Mouse (Mus musculus) embryonic fibroblast, embryonic 13.5 days (primary cell): ENCODE results near the gene Fhad1. TPM values are rescaled to one million over a fixed set of nuclear protein-coding genes. Genes with fewer than 3 reads are reported as not detected.

Source experiments
- H3K27ac ChIP-seq: 2 replicates; pipeline ENCODE4 v1.5.1; 2012; ENCODE audit warnings: low read length, control low read depth, inconsistent platforms; ENCODE audit not compliant: insufficient read depth
- H3K4me1 ChIP-seq: 2 replicates; pipeline ENCODE4 v1.6.1; 2011; ENCODE audit warnings: low read length; ENCODE audit not compliant: control insufficient read depth, insufficient read depth
- H3K4me3 ChIP-seq: 2 replicates; pipeline ENCODE4 v1.5.1; 2011; ENCODE audit warnings: mild to moderate bottlenecking, control low read depth, low read length; ENCODE audit not compliant: insufficient read depth
- CTCF ChIP-seq: IDR thresholded peaks from 2 replicates; pipeline ENCODE4 v1.5.1; 2011; ENCODE audit warnings: mild to moderate bottlenecking, control low read depth, low read length, moderate library complexity, borderline replicate concordance; ENCODE audit not compliant: insufficient read depth
- POLR2A ChIP-seq: IDR thresholded peaks from 2 replicates; pipeline ENCODE4 v1.6.1; 2011; ENCODE audit warnings: low read depth, mild to moderate bottlenecking, control low read depth, low read length, moderate library complexity
- polyA plus RNA-seq: library from polyadenylated mRNA; stranded (reverse); fragments of >200 nt; gene quantifications from 2 replicates; pipeline ENCODE4 v1.2.4, GENCODE M21; 2011; ENCODE audit warnings: low read depth; ENCODE audit not compliant: missing spikeins, insufficient read length

The Fhad1 gene
- polyA plus RNA-seq, 1 experiment: not detected

DNA sequence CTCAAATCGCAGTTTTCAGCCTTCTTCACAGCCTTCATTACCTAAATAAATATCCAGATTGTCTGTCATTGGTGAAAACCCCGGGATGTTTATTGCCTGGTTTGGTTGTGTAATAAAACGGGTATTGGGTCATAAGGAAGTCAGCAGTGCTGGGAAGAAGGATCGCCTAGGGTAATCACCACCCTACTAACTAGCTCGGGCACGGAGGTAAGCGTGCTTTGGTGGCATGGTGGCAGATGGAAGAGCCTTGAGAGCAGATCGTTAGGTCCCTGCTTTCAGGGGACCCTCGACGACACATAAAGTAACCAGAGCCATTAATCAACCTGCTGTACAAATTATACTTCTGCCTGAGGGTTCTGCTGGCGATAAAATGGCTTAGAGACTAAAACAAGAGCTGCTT is 36.3 kb downstream of the Fhad1 start:
- H3K4me3 ChIP-seq: no peak overlapping the region
- H3K27ac ChIP-seq: no peak overlapping the region
- H3K4me1 ChIP-seq: no peaks in the 10 kb centered on the region
- TF ChIP-seq POLR2A: no peak

DNA sequence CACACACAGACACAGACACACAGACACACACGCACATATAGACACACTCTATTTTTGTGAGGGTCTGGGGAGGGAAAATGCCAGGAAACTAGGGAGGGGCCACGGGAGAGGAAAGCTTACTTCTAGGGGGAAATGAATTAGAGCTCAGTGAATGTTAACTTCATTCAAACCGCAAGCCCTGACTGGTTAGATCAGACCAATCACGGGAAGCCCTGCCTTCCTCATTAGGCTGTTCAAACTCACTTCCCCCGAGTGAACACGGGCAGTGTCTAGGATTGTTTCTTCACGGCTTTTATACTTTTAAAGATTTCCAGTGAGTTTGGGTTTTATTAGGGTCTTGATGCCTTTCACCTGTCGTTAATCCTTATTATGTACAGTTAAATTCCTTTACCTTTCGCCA is 37.5 kb downstream of the Fhad1 start:
- Histone ChIP-seq H3K4me1 (no peaks in the 10 kb centered on the region), H3K27ac (no peak overlapping the region)
- TF ChIP-seq CTCF: no peak
- no peak for TF ChIP-seq POLR2A

DNA sequence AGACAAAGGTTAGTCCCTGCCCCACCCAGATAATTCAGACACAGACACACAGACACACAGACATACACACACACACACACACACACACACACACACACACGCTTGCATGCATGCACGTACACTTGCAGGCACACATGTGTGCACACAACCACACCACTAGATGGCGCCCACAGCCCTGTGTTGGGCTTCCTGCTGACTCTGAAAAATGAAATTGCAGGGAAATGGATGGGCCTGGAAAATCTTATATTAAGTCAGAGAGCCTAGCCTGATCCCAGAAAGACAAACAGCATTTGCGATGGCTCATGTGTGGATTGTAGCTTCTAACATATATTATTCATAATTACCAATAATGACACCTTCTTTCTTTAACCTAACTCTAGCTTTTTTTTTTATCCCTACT is 38.7 kb downstream of the Fhad1 start:
- TF ChIP-seq CTCF: peak; percentile 95
- no peak for TF ChIP-seq POLR2A
- Histone ChIP-seq H3K4me1 (no peaks in the 10 kb centered on the region), H3K27ac (no peak overlapping the region), H3K4me3 (no peak overlapping the region)

More for the DNA sequence above, 37.5 kb downstream of the Fhad1 start:
- H3K4me3 ChIP-seq: no peak overlapping the region

DNA sequence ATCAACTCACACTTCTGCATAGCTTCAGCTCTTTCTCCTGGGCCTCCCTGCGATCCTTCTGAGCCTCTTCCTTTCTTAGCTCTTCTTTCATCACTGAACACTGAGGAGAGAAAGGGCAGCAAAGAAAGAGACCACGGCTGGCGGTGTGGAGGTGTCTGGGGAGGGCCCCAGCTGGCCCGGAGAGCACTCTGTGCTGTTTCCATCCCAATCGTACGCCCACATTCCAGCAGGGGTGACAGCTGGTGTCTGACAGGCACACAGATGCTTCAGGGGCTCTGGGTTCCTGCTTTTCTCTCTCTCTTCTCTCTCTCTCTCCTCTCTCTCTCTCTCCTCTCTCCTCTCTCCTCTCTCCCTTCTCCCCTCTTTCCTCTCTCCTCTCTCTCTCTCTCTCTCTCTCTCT is 50.3 kb downstream of the Fhad1 start:
- TF ChIP-seq POLR2A: no peak
- TF ChIP-seq CTCF: no peak
- no peak overlapping the region for H3K27ac ChIP-seq
- H3K4me3 ChIP-seq: no peak overlapping the region
- H3K4me1 ChIP-seq: no peaks in the 10 kb centered on the region

DNA sequence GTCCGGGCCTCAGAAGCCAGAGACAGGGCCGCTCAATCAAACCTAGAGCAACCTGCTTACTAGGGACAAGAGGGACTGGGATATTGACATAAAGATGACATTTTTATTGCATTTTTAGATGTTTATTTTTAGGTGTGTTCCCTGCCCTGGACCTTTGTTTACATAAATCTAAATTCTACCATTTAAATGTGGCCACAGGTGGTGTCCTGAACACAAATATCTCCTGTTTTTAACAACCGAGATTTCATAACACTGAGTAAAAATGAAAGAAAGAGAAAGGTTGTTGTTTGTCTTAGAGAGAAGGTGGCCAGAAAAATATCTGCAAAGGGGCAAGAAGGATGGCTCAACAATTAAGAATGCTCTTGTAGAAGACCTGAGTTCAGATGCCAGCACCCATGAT is 51.0 kb downstream of the Fhad1 start:
- Histone ChIP-seq H3K4me1 (no peaks in the 10 kb centered on the region), H3K4me3 (no peak overlapping the region), H3K27ac (no peak overlapping the region)
- TF ChIP-seq POLR2A (no peak), CTCF (no peak)

DNA sequence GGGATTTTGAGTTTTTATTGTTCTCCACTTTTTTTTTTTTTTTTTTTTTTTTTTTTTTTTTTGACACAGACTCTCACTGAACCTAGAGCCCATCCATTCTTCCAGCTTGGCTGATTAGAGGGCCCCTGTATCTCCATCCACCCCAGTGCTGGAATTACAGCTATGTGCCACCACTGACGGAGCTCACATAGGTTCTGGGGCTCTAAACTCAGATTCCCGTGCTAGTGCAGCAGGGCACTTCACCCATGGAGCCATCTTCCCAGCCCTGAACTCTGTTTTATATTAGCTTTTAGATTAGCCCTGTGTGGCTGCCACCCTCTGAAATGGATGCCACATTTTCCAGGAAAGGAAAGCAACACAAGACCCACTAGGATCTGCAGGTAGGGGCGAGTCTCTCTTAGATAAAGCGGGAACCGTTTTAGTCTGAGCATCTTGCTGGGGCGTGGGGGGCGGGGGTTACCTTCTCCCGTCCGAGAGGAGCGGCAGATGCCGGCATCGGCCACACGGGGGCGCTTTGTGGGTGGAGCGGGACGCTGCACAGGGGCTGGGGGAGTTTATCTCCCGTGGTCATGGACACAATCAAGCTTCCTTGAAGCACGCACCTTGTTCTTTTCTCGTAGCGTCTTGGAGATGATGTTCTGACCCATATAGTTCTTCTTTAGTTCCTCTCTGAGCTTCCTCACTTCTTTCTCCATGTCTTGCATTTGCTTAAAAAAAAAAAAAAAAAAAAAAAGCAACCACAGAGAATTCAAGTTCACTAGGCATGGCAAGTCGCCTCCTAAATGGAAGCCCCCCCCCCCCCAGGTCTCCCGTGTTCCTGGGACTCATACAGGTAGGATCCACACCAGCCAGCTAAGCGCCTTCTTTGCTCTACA is 51.8 kb downstream of the Fhad1 start:
- Histone ChIP-seq H3K27ac (no peak overlapping the region), H3K4me3 (no peak overlapping the region), H3K4me1 (peaks cover 3% of the 10 kb centered on the region; the same call in 1 of the 2 replicates)
- no peak for TF ChIP-seq POLR2A
- peak; percentile 24; the same call in 1 of the 2 replicates for TF ChIP-seq CTCF

DNA sequence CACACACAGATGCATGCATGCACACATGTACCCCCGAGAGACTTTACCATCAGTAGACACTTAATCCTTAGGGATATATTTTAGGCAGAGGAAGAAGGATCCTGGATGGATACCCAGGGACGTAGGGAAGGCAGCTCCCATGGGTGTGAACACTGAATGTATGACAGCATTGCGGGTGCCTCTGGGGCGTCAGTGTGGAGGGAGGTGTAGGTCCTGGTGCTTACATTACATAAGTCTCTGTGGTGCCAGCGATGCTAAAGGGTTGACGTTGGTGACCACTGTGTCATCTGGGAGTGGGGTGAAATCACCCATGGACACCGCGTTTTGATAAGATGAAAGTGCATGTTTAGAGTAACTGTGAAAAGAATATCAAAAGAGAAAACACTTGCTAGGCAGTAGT is 54.8 kb downstream of the Fhad1 start:
- no peak overlapping the region for H3K27ac ChIP-seq
- TF ChIP-seq POLR2A (no peak), CTCF (no peak)

DNA sequence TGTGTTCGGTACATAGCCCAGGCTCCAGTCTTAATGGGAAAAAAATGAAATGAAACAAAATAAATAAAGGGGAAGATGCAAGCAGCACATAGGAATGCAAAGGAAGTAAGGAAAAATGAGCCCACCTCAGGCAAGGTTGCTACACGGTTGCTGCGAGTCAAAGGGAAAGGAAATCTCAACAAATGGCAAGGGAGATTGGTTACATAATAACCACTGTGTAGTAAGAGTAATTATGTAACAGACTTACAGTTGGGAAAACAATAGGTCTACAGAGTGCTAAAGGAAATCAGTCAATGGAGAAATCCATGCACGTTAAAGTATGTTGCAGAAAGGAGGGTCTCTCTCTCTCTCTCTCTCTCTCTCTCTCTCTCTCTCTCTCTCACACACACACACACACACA is 55.3 kb downstream of the Fhad1 start:
- Histone ChIP-seq H3K27ac (no peak overlapping the region), H3K4me1 (peaks cover 3% of the 10 kb centered on the region; the same call in 1 of the 2 replicates), H3K4me3 (no peak overlapping the region)
- no peak for TF ChIP-seq CTCF
- no peak for TF ChIP-seq POLR2A

More for the DNA sequence above, 54.8 kb downstream of the Fhad1 start:
- peaks cover 3% of the 10 kb centered on the region; the same call in 1 of the 2 replicates for H3K4me1 ChIP-seq
- no peak overlapping the region for H3K4me3 ChIP-seq

DNA sequence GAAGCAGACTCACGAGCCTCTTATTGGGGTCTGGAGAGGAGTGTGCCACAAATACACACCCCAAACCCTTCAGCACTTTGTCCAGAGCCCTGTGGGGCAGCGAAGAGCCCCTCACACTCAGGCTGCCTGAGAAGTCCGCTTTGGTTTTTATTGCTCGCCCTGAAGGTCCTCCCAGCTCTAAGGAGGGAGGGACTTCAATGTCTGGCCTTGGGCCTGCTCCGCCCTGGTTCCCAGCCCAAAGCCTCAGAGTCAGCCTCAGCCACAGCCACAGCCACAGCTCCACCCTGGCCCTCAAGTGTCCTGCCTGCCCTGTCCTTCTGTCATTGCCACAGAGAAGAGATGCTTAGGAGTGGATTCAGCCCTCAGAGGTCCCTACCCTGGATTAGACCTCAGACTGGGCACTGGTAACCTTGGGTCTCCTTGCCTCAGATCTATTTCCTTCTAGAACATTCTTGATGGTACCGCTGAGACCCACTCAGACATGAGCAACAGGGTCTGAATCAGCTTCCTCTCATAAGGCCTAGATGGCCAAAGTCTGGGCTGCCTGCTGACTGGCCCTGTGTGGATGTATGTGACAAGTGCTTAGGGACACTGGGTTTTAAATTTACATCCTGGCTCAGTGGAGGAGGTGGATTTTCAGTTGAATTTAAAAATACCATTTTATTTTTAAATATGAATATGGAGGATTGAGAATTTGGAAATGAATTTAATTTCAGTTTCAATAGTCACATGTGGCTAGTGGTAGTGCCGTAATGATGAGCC is 56.1 kb downstream of the Fhad1 start:
- Histone ChIP-seq H3K4me1 (peaks cover 3% of the 10 kb centered on the region; the same call in 1 of the 2 replicates), H3K27ac (peak overlapping the region; percentile 56), H3K4me3 (no peak overlapping the region)
- TF ChIP-seq CTCF (no peak), POLR2A (peak; percentile 52)

DNA sequence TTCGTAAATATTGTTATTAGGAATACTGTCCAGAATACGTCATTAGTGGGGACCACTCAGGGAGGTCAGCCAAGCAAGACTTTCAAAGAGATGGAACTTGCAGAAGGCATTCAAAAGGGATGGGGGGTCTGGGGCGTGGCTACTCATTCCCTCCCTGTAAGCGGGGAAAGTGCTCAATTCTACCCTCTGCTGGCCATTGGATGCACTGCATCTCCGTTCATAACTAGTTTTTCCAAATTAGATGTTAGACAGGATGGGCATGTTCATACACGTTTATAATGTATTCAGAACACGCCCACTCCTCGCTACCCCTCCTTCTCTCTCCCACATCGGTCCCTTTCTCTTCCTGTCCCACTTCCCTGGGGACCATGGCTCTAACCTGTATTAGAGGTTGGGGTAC is 56.7 kb downstream of the Fhad1 start:
- TF ChIP-seq POLR2A: no peak
- peak; percentile 46; the same call in 1 of the 2 replicates for TF ChIP-seq CTCF
- H3K4me3 ChIP-seq: no peak overlapping the region
- peak overlapping the region; percentile 56 for H3K27ac ChIP-seq
- peaks cover 3% of the 10 kb centered on the region; the same call in 1 of the 2 replicates for H3K4me1 ChIP-seq
